Mouse (Mus musculus) hindbrain, embryonic 15.5 days (tissue): ENCODE measurements around the gene Folh1. TPM values are rescaled to one million over a fixed set of nuclear protein-coding genes. Genes with fewer than 3 reads are reported as not detected.
"Not testable (repeated sequence)": the region's sequence is repeated elsewhere in the genome, so short reads cannot be mapped to it uniquely, and the experiment has no call there.

Source experiments
- ATAC-seq: fragments of 200-750 bp; cut with Nextera tagmentation; 2 replicates; pipeline ENCODE4 v1.8.0; 2017; ENCODE audit warnings: low read depth, moderate number of reproducible peaks, moderate TSS enrichment; ENCODE audit not compliant: low FRiP score
- H3K27ac ChIP-seq: fragments of 300-500 bp; sonication (generic); replicated peaks from 2 replicates; pipeline ENCODE4 v1.5.1; 2015; ENCODE audit warnings: mild to moderate bottlenecking, inconsistent platforms
- H3K27me3 ChIP-seq: fragments of 300-500 bp; sonication (generic); 2 replicates; pipeline ENCODE4 v1.6.1; 2015; ENCODE audit warnings: control low read depth, inconsistent platforms
- H3K36me3 ChIP-seq: fragments of 300-500 bp; sonication (generic); 2 replicates; pipeline ENCODE4 v1.6.1; 2015; ENCODE audit warnings: control low read depth, inconsistent platforms
- H3K4me1 ChIP-seq: fragments of 300-500 bp; sonication (generic); replicated peaks from 2 replicates; pipeline ENCODE4 v1.6.1; 2015; ENCODE audit warnings: control low read depth, inconsistent platforms
- H3K4me2 ChIP-seq: fragments of 300-500 bp; sonication (generic); 2 replicates; pipeline ENCODE4 v1.6.1; 2015; ENCODE audit warnings: moderate library complexity, mild to moderate bottlenecking, inconsistent platforms
- H3K4me3 ChIP-seq: fragments of 300-500 bp; sonication (generic); 2 replicates; pipeline ENCODE4 v1.5.1; 2015; ENCODE audit warnings: mild to moderate bottlenecking, inconsistent platforms
- H3K9ac ChIP-seq: fragments of 300-500 bp; sonication (generic); 2 replicates; pipeline ENCODE4 v1.6.1; 2015; ENCODE audit warnings: inconsistent platforms
- H3K9me3 ChIP-seq: fragments of 300-500 bp; sonication (generic); 2 replicates; pipeline ENCODE4 v1.6.1; 2016; ENCODE audit warnings: control low read depth, inconsistent platforms
- WGBS: fragments of 180-500 bp; shearing (Covaris S2); methylation state at CpG from one replicate; pipeline ENCODE4 v1.1.7; 2015; 5-methylcytosine and 5-hydroxymethylcytosine counted together
- polyA plus RNA-seq: library from polyadenylated mRNA; unstranded; fragments of >200 nt; fragmentation: Nextera tagmentation; extraction: Ambion mirVana; gene quantifications from 2 replicates; pipeline ENCODE4 v1.2.1, GENCODE M21; 2015

The Folh1 gene
- 0.86 and 0.97 TPM in 2 replicates for polyA plus RNA-seq

- peak; percentile 90 for ATAC-seq
- no peak within 1 kb of the TSS; the same call in 1 of the 2 replicates for H3K27ac ChIP-seq
- 5% methylated on average over 11 of the region's 11 CpGs for WGBS
Observed at GRCm38 (mm10) chr7:86775617-86776325, at the start of gene Folh1. Gene Folh1 (minus strand): TSS chr7:86775943.

GRCm38 (mm10) chr7:86816466-86816865 is 40.7 kb upstream of the Folh1 start:
- Histone ChIP-seq H3K9me3 (no peaks in the 10 kb centered on the region), H3K27me3 (no peaks in the 10 kb centered on the region), H3K27ac (no peak overlapping the region), H3K36me3 (no peaks in the 10 kb centered on the region), H3K4me3 (no peak overlapping the region), H3K4me1 (no peaks in the 10 kb centered on the region), H3K4me2 (no peak overlapping the region), H3K9ac (no peak overlapping the region)
- no peak for ATAC-seq
- 80% methylated on average over 1 of the region's 1 CpGs for WGBS

More at GRCm38 (mm10) chr7:86775617-86776325, at the start of gene Folh1:
- Histone ChIP-seq H3K4me1 (peaks cover 7% of the 10 kb centered on the region), H3K9ac (peak within 1 kb of the TSS; percentile 24; the same call in 1 of the 2 replicates), H3K4me2 (peak within 1 kb of the TSS; percentile 57), H3K4me3 (peak within 1 kb of the TSS; percentile 32), H3K36me3 (no peaks in the 10 kb centered on the region), H3K27me3 (no peaks in the 10 kb centered on the region), H3K9me3 (no peaks in the 10 kb centered on the region)

- not testable (repeated sequence) for H3K4me1 ChIP-seq, H3K27ac ChIP-seq, H3K36me3 ChIP-seq, H3K9me3 ChIP-seq, H3K4me2 ChIP-seq, H3K9ac ChIP-seq, H3K4me3 ChIP-seq, H3K27me3 ChIP-seq, ATAC-seq
- WGBS = 80% methylated on average over 6 of the region's 6 CpGs
Observed at GRCm38 (mm10) chr7:86815716-86816115, 40.0 kb upstream of the Folh1 start.

GRCm38 (mm10) chr7:86815241-86815640 is 39.5 kb upstream of the Folh1 start:
- not testable (repeated sequence) for ATAC-seq, H3K27ac ChIP-seq, H3K4me3 ChIP-seq, H3K9ac ChIP-seq, H3K36me3 ChIP-seq, H3K4me1 ChIP-seq, H3K9me3 ChIP-seq, H3K27me3 ChIP-seq, H3K4me2 ChIP-seq
- 86% methylated on average over 5 of the region's 5 CpGs for WGBS

- ATAC-seq = no peak
- no peaks in the 10 kb centered on the region for H3K4me1 ChIP-seq
- H3K4me2 ChIP-seq = no peak within 1 kb of the TSS
Observed at GRCm38 (mm10) chr7:86794727-86795126, 19.0 kb upstream of the Folh1 start, which contains the start of gene Vmn2r77. Gene Vmn2r77 (plus strand): TSS chr7:86795027.

GRCm38 (mm10) chr7:86771621-86772020 is 4.1 kb downstream of the Folh1 start:
- no peak overlapping the region for H3K27ac ChIP-seq
- H3K4me2 ChIP-seq = no peak overlapping the region
- no peaks in the 10 kb centered on the region for H3K27me3 ChIP-seq
- H3K4me3 ChIP-seq = no peak overlapping the region
- no peak overlapping the region for H3K9ac ChIP-seq
- H3K36me3 ChIP-seq = no peaks in the 10 kb centered on the region
- WGBS = 88% methylated on average over 3 of the region's 3 CpGs
- no peak for ATAC-seq
- no peaks in the 10 kb centered on the region for H3K9me3 ChIP-seq
- peaks cover 7% of the 10 kb centered on the region for H3K4me1 ChIP-seq

More at GRCm38 (mm10) chr7:86794727-86795126, 19.0 kb upstream of the Folh1 start, which contains the start of gene Vmn2r77:
- Histone ChIP-seq H3K36me3 (no peaks in the 10 kb centered on the region), H3K9ac (no peak within 1 kb of the TSS), H3K27ac (no peak within 1 kb of the TSS), H3K4me3 (no peak within 1 kb of the TSS), H3K9me3 (no peaks in the 10 kb centered on the region), H3K27me3 (no peaks in the 10 kb centered on the region)

- Histone ChIP-seq H3K4me3 (no peak overlapping the region), H3K4me2 (no peak overlapping the region), H3K27me3 (no peaks in the 10 kb centered on the region), H3K9ac (no peak overlapping the region), H3K27ac (no peak overlapping the region), H3K36me3 (no peaks in the 10 kb centered on the region), H3K4me1 (no peaks in the 10 kb centered on the region), H3K9me3 (no peaks in the 10 kb centered on the region)
- no peak for ATAC-seq
Observed at GRCm38 (mm10) chr7:86764628-86765027, 11.1 kb downstream of the Folh1 start.

GRCm38 (mm10) chr7:86760751-86761150 is 15.0 kb downstream of the Folh1 start:
- Histone ChIP-seq H3K4me1 (no peaks in the 10 kb centered on the region), H3K27ac (no peak overlapping the region), H3K4me2 (no peak overlapping the region), H3K27me3 (no peaks in the 10 kb centered on the region), H3K36me3 (no peaks in the 10 kb centered on the region), H3K4me3 (no peak overlapping the region), H3K9me3 (no peaks in the 10 kb centered on the region), H3K9ac (no peak overlapping the region)
- no peak for ATAC-seq
- 83% methylated on average over 1 of the region's 1 CpGs for WGBS

- no peak for ATAC-seq
- Histone ChIP-seq H3K27ac (no peak overlapping the region), H3K9me3 (no peaks in the 10 kb centered on the region), H3K4me3 (no peak overlapping the region), H3K9ac (no peak overlapping the region), H3K36me3 (no peaks in the 10 kb centered on the region), H3K4me1 (no peaks in the 10 kb centered on the region), H3K27me3 (no peaks in the 10 kb centered on the region), H3K4me2 (no peak overlapping the region)
Observed at GRCm38 (mm10) chr7:86725013-86725412, 50.7 kb downstream of the Folh1 start.

GRCm38 (mm10) chr7:86688030-86688429 is 87.7 kb downstream of the Folh1 start, which contains the start of gene Olfr292:
Gene Olfr292 (plus strand): TSS chr7:86688330.
- Histone ChIP-seq H3K4me3 (no peak within 1 kb of the TSS), H3K4me2 (no peak within 1 kb of the TSS), H3K9ac (no peak within 1 kb of the TSS), H3K27me3 (no peaks in the 10 kb centered on the region), H3K4me1 (no peaks in the 10 kb centered on the region), H3K36me3 (no peaks in the 10 kb centered on the region), H3K27ac (no peak within 1 kb of the TSS), H3K9me3 (no peaks in the 10 kb centered on the region)
- no peak for ATAC-seq
